Mouse (Mus musculus): ENCODE measurements around the gene Sez6l2.

DNA sequence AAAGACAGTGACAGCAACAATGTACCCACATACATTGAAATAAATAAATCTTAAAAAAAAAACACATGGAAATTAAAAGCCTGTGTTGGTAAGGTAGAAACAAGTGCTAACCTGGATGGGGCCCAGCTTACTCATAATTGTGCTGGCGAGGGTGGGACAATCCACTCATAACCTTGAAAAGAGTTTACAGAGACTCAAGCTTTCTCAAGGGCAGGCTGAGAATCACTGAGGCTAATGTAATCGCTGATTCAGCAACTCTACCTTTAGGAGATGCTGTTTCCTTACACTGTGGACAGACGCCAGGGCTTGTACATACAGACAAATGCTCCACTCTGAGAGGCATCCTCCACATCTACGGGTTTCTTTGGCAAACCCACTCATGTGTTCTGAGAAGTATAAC lies 30.4 kb upstream of the Sez6l2 start:
- no peak for TF ChIP-seq GATA1 (IDR thresholded peaks at IDR 0.05; ENCODE audit: borderline replicate concordance, low read length)
- no peak for TF ChIP-seq FLI1 (IDR thresholded peaks at IDR 0.05; ENCODE audit: low read length)

All from megakaryocyte, embryonic 14.5 days (primary cell).